ENCODE assay signal across 8 mouse cellular contexts in genomic region chr16:44691561-44692141, GRCm38 (mm10). TPM values are rescaled to one million over a fixed set of nuclear protein-coding genes. Genes with fewer than 3 reads are reported as not detected.
DNase-seq lines count a peak whose midpoint lies in the region; ATAC-seq lines count a peak whose summit lies in the region.

No protein-coding gene starts in this region.

- peak overlapping the region; percentile 13; the same call in 1 of the 2 replicates for H3K4me2 ChIP-seq in embryonic facial prominence, embryonic 14.5 days (ENCODE audit: low read depth, low read length)
- peak overlapping the region; percentile 20 for H3K4me2 ChIP-seq in neural tube, embryonic 15.5 days

- H3K36me3 ChIP-seq in embryonic facial prominence, embryonic 14.5 days (ENCODE audit: control insufficient read depth, insufficient read depth, low read length): no peaks in the 10 kb centered on the region
- no peaks in the 10 kb centered on the region for H3K36me3 ChIP-seq in neural tube, embryonic 15.5 days

- intact Hi-C loops in left cerebral cortex, postnatal 4 days (cut with DNase I): no loop called here

- H3K4me1 ChIP-seq in embryonic facial prominence, embryonic 14.5 days (ENCODE audit: control insufficient read depth, insufficient read depth, low read length): peaks cover 40% of the 10 kb centered on the region
- peaks cover 30% of the 10 kb centered on the region for H3K4me1 ChIP-seq in neural tube, embryonic 15.5 days

- H3K9ac ChIP-seq in embryonic facial prominence, embryonic 14.5 days (ENCODE audit: low read depth, low read length): no peak overlapping the region
- no peak overlapping the region for H3K9ac ChIP-seq in neural tube, embryonic 15.5 days (replicated peaks)

- ATAC-seq in embryonic facial prominence, embryonic 14.5 days (ENCODE audit: low read depth): no peak
- ATAC-seq in neural tube, embryonic 15.5 days (ENCODE audit: low FRiP score): no peak

- no peaks in the 10 kb centered on the region for H3K27me3 ChIP-seq in embryonic facial prominence, embryonic 14.5 days (replicated peaks; ENCODE audit: control insufficient read depth, insufficient read depth, low read length)
- H3K27me3 ChIP-seq in neural tube, embryonic 15.5 days (replicated peaks): no peaks in the 10 kb centered on the region

- no peak overlapping the region for H3K4me3 ChIP-seq in embryonic facial prominence, embryonic 14.5 days (ENCODE audit: low read depth, low read length)
- H3K4me3 ChIP-seq in neural tube, embryonic 15.5 days (replicated peaks): no peak overlapping the region

- no peaks in the 10 kb centered on the region for H3K9me3 ChIP-seq in embryonic facial prominence, embryonic 14.5 days (ENCODE audit: control insufficient read depth, low read length)
- no peaks in the 10 kb centered on the region for H3K9me3 ChIP-seq in neural tube, embryonic 15.5 days (replicated peaks)

- 43% methylated on average over 17 of the region's 17 CpGs for WGBS in embryonic facial prominence, embryonic 14.5 days
- WGBS in neural tube, embryonic 15.5 days: 50% methylated on average over 17 of the region's 17 CpGs

- DNase-seq in spleen, postnatal 36 days (ENCODE audit: low spot score in 2 of 2): peak; percentile 6 to 30
- DNase-seq in spleen, postnatal 14 days (ENCODE audit: low spot score in 2 of 2): no peak
- peak; percentile 81 for DNase-seq in embryonic facial prominence, embryonic 14.5 days (ENCODE audit: low spot score)
- DNase-seq in heart, adult 8-10 months (ENCODE audit: low spot score): peak; percentile 48
- DNase-seq in kidney, adult 9 months: peak; percentile 47
- peak; percentile 66 for DNase-seq in left cerebral cortex, postnatal 4 days
- DNase-seq in embryo, embryonic 11 days: no peak

- H3K27ac ChIP-seq in embryonic facial prominence, embryonic 14.5 days (replicated peaks; ENCODE audit: low read depth, low read length): no peak overlapping the region
- no peak overlapping the region for H3K27ac ChIP-seq in neural tube, embryonic 15.5 days (replicated peaks)

RNA-seq across cellular contexts. Expression of gene Nepro, which starts 32.5 kb away (rescaled TPM):
- polyA plus RNA-seq in embryonic facial prominence, embryonic 14.5 days (2014; fragmentation: Nextera tagmentation; extraction: Ambion mirVana): 7.9 and 8.8 TPM in 2 replicates
- 1 to 10 TPM; 4.1 to 6.4 (median 5.2) TPM for total RNA-seq in heart, adult 8-10 months (2022)
- total RNA-seq in left cerebral cortex, postnatal 4 days (2021): 1 to 10 TPM; 6.1 to 7.1 TPM
- 3.4 and 4.5 TPM in 2 replicates for polyA plus RNA-seq in neural tube, embryonic 15.5 days (2015; fragmentation: Nextera tagmentation; extraction: Ambion mirVana)

RNA-seq across cellular contexts. Expression of gene Gtpbp8, which starts 54.5 kb away (rescaled TPM):
- 27.8 and 30.3 TPM in 2 replicates for polyA plus RNA-seq in embryonic facial prominence, embryonic 14.5 days (2014; fragmentation: Nextera tagmentation; extraction: Ambion mirVana)
- total RNA-seq in heart, adult 8-10 months (2022): 10 to 100 TPM in 3 of 4 experiments, 1 to 10 TPM in 1; 9.6 to 11.7 (median 10.9) TPM
- total RNA-seq in left cerebral cortex, postnatal 4 days (2021): 10 to 100 TPM; 21.7 to 25.2 TPM
- polyA plus RNA-seq in neural tube, embryonic 15.5 days (2015; fragmentation: Nextera tagmentation; extraction: Ambion mirVana): 35.3 and 36.1 TPM in 2 replicates

Comparison
In these comparisons a context has a peak if more than half of its experiments do, and no peak if none do; other contexts are left out.
1. DNase-seq: peak in spleen, postnatal 36 days (2 of 2), embryonic facial prominence, embryonic 14.5 days (single experiment), heart, adult 8-10 months (single experiment), kidney, adult 9 months (single experiment) and left cerebral cortex, postnatal 4 days (single experiment); none in spleen, postnatal 14 days (0 of 2) and embryo, embryonic 11 days (single experiment).